Mouse (Mus musculus): Measurements from ENCODE around the gene Olfr459.

DNA sequence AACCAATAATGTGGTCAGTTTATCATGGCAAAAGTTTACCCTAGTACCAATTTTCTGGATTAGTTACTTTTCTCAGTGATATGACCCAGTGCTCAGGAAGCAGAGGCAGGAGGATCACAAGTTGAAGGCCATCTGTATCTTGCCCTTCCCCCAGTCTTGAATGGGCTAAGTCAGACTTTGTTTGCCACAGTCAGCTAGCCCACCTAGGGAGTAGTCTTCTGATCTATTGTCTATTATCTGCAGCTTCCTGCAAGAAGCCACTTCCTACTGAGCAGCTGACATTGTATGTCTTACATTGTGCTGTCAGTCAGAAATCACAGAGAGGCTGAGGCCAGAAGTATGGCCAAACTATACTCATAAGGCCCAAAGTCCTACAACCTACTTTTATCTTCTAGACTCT lies 33.9 kb downstream of the Olfr459 start:
- TF ChIP-seq CTCF (IDR thresholded peaks at IDR 0.05; ENCODE audit: low read depth) (no peak), EP300 (IDR thresholded peaks at IDR 0.05; ENCODE audit: low read depth) (no peak)
